In genomic region chr12:84589825-84590761, GRCm38 (mm10) we compare ENCODE assay signal across 7 mouse cellular contexts. TPM values are rescaled to one million over a fixed set of nuclear protein-coding genes. Genes with fewer than 3 reads are reported as not detected.
A peak's percentile ranks its signal among the peaks of the same experiment; 100 is the strongest.
DNase-seq lines count a peak whose midpoint lies in the region; ATAC-seq lines count a peak whose summit lies in the region.

No protein-coding gene starts in this region.

- no peaks in the 10 kb centered on the region for H3K36me3 ChIP-seq in embryonic facial prominence, embryonic 10.5 days (replicated peaks)
- H3K36me3 ChIP-seq in limb, embryonic 10.5 days, result no peaks in the 10 kb centered on the region
- H3K36me3 ChIP-seq in midbrain, embryonic 13.5 days, result no peaks in the 10 kb centered on the region

- no peak overlapping the region; the same call in 1 of the 2 replicates for H3K27ac ChIP-seq in embryonic facial prominence, embryonic 10.5 days (replicated peaks)
- peak overlapping the region; percentile 15; the same call in 1 of the 2 replicates for H3K27ac ChIP-seq in limb, embryonic 10.5 days
- peak overlapping the region; percentile 58 for H3K27ac ChIP-seq in midbrain, embryonic 13.5 days

- peak; percentile 98 for DNase-seq in adrenal gland, postnatal 10 days
- peak; percentile 95 for DNase-seq in embryonic facial prominence, embryonic 10.5 days (ENCODE audit: low spot score)
- DNase-seq in kidney, adult 11 months, result peak; percentile 81
- peak; percentile 98 for DNase-seq in limb, embryonic 10.5 days (ENCODE audit: low spot score)
- DNase-seq in spleen, adult 12 weeks (ENCODE audit: low spot score), result peak; percentile 84

- H3K9me3 ChIP-seq in embryonic facial prominence, embryonic 10.5 days, result no peaks in the 10 kb centered on the region
- H3K9me3 ChIP-seq in limb, embryonic 10.5 days (replicated peaks), result no peaks in the 10 kb centered on the region
- no peaks in the 10 kb centered on the region for H3K9me3 ChIP-seq in midbrain, embryonic 13.5 days

- peak overlapping the region; percentile 68 for H3K9ac ChIP-seq in midbrain, embryonic 13.5 days (replicated peaks)

- peaks cover 40% of the 10 kb centered on the region for H3K27me3 ChIP-seq in embryonic facial prominence, embryonic 10.5 days (replicated peaks; ENCODE audit: low read depth, poor library complexity, severe bottlenecking)
- peaks cover 46% of the 10 kb centered on the region for H3K27me3 ChIP-seq in limb, embryonic 10.5 days (ENCODE audit: low read depth, poor library complexity, severe bottlenecking)
- H3K27me3 ChIP-seq in midbrain, embryonic 13.5 days, result peaks cover 23% of the 10 kb centered on the region

- H3K4me1 ChIP-seq in embryonic facial prominence, embryonic 10.5 days, result peaks cover 18% of the 10 kb centered on the region
- H3K4me1 ChIP-seq in limb, embryonic 10.5 days, result peaks cover 16% of the 10 kb centered on the region
- H3K4me1 ChIP-seq in midbrain, embryonic 13.5 days (replicated peaks), result peaks cover 15% of the 10 kb centered on the region

- WGBS in embryonic facial prominence, embryonic 10.5 days, result under 1% methylated on average over 54 of the region's 54 CpGs
- under 1% methylated on average over 54 of the region's 54 CpGs for WGBS in limb, embryonic 10.5 days
- 1% methylated on average over 54 of the region's 54 CpGs for WGBS in midbrain, embryonic 13.5 days

- ATAC-seq in granulocyte monocyte progenitor cell, adult 5-6 weeks (replicated peaks; ENCODE audit: poor library complexity, severe bottlenecking), result peak; percentile 95
- peak; percentile 75 for ATAC-seq in midbrain, embryonic 13.5 days

- H3K4me2 ChIP-seq in midbrain, embryonic 13.5 days (replicated peaks), result peak overlapping the region; percentile 89

- peak overlapping the region; percentile 68 for H3K4me3 ChIP-seq in embryonic facial prominence, embryonic 10.5 days
- H3K4me3 ChIP-seq in limb, embryonic 10.5 days, result peak overlapping the region; percentile 58
- peak overlapping the region; percentile 50 for H3K4me3 ChIP-seq in midbrain, embryonic 13.5 days (replicated peaks)

RNA-seq across cellular contexts. Expression of gene Vsx2, which starts 20.5 kb away (rescaled TPM):
- total RNA-seq in adrenal gland, postnatal 10 days (2021), result not detected
- polyA plus RNA-seq in embryonic facial prominence, embryonic 10.5 days (2016; fragmentation: Nextera tagmentation; extraction: Ambion mirVana), result 2.8 and 3.2 TPM in 2 replicates
- total RNA-seq in granulocyte monocyte progenitor cell, adult 5-6 weeks (2014; fragmentation: Nextera tagmentation), result not detected in 2 replicates
- total RNA-seq in granulocyte monocyte progenitor cell, adult 5-6 weeks (2017), result not detected in 2 replicates
- polyA plus RNA-seq in limb, embryonic 10.5 days (2016; fragmentation: Nextera tagmentation; extraction: Ambion mirVana), result 0.33 TPM in 1 of 2 replicates, not detected in the other
- polyA plus RNA-seq in midbrain, embryonic 13.5 days (2015; fragmentation: Nextera tagmentation; extraction: Ambion mirVana), result 2.2 and 3.0 TPM in 2 replicates

RNA-seq across cellular contexts. Expression of gene Abcd4, which starts 27.1 kb away (rescaled TPM):
- 10 to 100 TPM in 1 of 2 experiments, 1 to 10 TPM in 1; 10.0 to 14.6 TPM for total RNA-seq in adrenal gland, postnatal 10 days (2021)
- polyA plus RNA-seq in embryonic facial prominence, embryonic 10.5 days (2016; fragmentation: Nextera tagmentation; extraction: Ambion mirVana), result 12.7 and 13.6 TPM in 2 replicates
- total RNA-seq in granulocyte monocyte progenitor cell, adult 5-6 weeks (2014; fragmentation: Nextera tagmentation), result 6.9 and 12.3 TPM in 2 replicates
- total RNA-seq in granulocyte monocyte progenitor cell, adult 5-6 weeks (2017), result 2.9 and 3.6 TPM in 2 replicates
- polyA plus RNA-seq in limb, embryonic 10.5 days (2016; fragmentation: Nextera tagmentation; extraction: Ambion mirVana), result 12.3 and 13.5 TPM in 2 replicates
- 12.8 and 13.9 TPM in 2 replicates for polyA plus RNA-seq in midbrain, embryonic 13.5 days (2015; fragmentation: Nextera tagmentation; extraction: Ambion mirVana)

RNA-seq across cellular contexts. Expression of gene Vrtn, which starts 50.7 kb away (rescaled TPM):
- total RNA-seq in adrenal gland, postnatal 10 days (2021), result not detected
- not detected in 2 replicates for polyA plus RNA-seq in embryonic facial prominence, embryonic 10.5 days (2016; fragmentation: Nextera tagmentation; extraction: Ambion mirVana)
- not detected in 2 replicates for total RNA-seq in granulocyte monocyte progenitor cell, adult 5-6 weeks (2014; fragmentation: Nextera tagmentation)
- total RNA-seq in granulocyte monocyte progenitor cell, adult 5-6 weeks (2017), result not detected in 2 replicates
- not detected in 2 replicates for polyA plus RNA-seq in limb, embryonic 10.5 days (2016; fragmentation: Nextera tagmentation; extraction: Ambion mirVana)
- not detected in 2 replicates for polyA plus RNA-seq in midbrain, embryonic 13.5 days (2015; fragmentation: Nextera tagmentation; extraction: Ambion mirVana)
